Mouse (Mus musculus) Patski (cell line): ENCODE data around the gene Fam162a. TPM values are rescaled to one million over a fixed set of nuclear protein-coding genes. Genes with fewer than 3 reads are reported as not detected.
A peak's percentile ranks its signal among the peaks of the same experiment; 100 is the strongest.
"Not testable (repeated sequence)": the region's sequence is repeated elsewhere in the genome, so short reads cannot be mapped to it uniquely, and the experiment has no call there.

Source experiments
- ATAC-seq: fragments of 100-300 bp; one replicate; pipeline ENCODE4 v1.8.0; 2021
- CTCF ChIA-PET: fragments of 350-600 bp; sonication (Branson Sonifier 250); formaldehyde crosslinking; loops from one replicate; lab custom pipeline; 2022; ENCODE audit warnings: inconsistent platforms; lab: Charles Lee
- POLR2A ChIA-PET: fragments of 350-600 bp; sonication (Branson Sonifier 250); formaldehyde crosslinking; loops from one replicate; lab custom pipeline; 2022; ENCODE audit warnings: antibody characterized with exemption, inconsistent platforms; lab: Charles Lee
- DNase-seq: peaks from one replicate; pipeline ENCODE4 v3.0.0-alpha.2; 2011; ENCODE audit warnings: low read depth, low spot score
- H3K27me3 ChIP-seq: fragments of 371-371 bp; one replicate; pipeline ENCODE4 v1.5.1; 2021
- CTCF ChIP-seq: fragments of 100-300 bp; IDR thresholded peaks from one replicate; pipeline ENCODE4 v1.5.1; 2021
- in situ Hi-C: fragments of 300-500 bp; cut with MboI; formaldehyde crosslinking; loops from 3 replicates; pipeline ENCODE4 v1.11.1; 2018; ENCODE audit warnings: low pct_unique_long_range_greater_than_20kb, mixed read lengths
- polyA plus RNA-seq: library from polyadenylated mRNA; unstranded; gene quantifications from one replicate; pipeline ENCODE4 v1.2.3, GENCODE M21; 2021

Gene Fam162a
- polyA plus RNA-seq, 1 experiment from 2014 or later, result 285 TPM

DNA sequence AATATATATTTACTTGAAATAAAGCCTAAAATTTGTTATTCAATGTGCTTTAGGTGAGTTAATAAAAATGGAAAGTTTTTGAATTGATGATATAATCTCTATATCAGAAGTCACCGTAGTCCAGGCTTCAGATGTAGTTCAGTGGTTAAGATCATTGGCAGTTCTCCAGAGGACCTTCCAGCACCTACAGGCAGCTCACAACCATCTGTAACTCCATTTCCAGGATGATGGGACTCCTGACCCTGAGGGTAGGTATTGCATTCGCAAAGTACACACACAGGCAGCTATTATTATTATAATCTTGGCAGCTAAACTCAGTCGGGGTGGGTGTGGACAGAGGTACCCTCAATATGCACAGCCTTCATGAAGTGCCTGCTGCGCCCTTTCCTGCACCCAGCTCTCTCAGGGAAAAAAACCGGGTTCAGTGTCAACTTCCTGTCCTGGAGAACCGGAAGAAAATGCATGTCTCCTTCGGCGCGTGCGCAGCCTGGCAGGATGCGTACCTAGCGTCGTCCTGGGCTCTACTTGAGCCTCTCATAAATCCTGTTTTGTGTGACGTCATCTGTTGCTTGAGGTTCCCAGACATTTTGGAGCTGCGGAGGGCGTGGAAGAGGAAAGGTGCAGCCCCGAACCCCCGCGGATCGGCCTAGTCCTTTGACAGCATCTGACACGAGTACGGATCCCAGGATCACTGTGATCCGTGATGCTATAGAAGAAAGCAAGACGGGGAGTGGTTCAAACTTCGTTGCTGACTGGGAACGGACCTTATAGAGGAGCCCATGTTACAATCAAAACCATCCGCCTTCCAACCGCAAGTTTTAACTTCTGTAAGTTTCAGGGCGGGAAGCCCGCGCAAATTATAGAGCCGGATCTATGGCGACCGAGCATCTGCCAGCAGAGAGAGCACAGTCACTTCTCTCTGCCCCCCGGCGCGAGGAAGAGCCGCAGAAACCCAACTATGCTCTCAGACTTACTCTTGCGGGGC, 30.5 kb downstream of the Fam162a start, which contains the start of gene Wdr5b:
Gene Wdr5b (plus strand): TSS at position 551 of the 985 bp plus-strand sequence.
- peak; percentile 89 for ATAC-seq
- peak; percentile 64 for DNase-seq
- ChIA-PET POLR2A (interaction anchor here (0.6 kb wide), 2 partner anchors 27 to 753 kb away, joined by 3 to 4 read pairs; no protein-coding TSS in a partner anchor), CTCF (interaction anchor here (0.9 to 1.3 kb wide), 2 partner anchors 17 to 30 kb away, joined by 3 read pairs; no protein-coding TSS in a partner anchor)
- no peak for TF ChIP-seq CTCF
- no peaks in the 10 kb centered on the region for H3K27me3 ChIP-seq
- in situ Hi-C loops, result no loop called here

DNA sequence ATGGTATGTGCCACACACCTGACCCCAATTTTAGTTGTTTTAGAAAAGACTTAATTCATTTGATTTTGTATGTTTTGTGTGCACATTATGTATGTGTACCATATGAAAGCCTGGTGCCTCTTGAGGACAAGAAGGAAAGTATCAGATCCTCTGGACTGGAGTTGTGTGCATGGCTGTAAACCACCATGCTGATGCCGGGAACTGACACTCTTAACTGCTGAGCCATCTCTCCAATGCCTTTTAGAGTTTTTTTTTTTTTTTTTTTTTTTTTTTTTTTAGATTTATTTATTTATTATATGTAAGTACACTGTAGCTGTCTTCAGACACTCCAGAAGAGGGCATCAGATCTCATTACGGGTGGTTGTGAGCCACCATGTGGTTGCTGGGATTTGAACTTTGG, 43.3 kb downstream of the Fam162a start:
- POLR2A ChIA-PET, H3K27me3 ChIP-seq, in situ Hi-C loops, DNase-seq, ATAC-seq: not testable (repeated sequence)
- CTCF ChIA-PET, result interaction anchor here (1.0 to 1.4 kb wide), 2 partner anchors 10 to 36 kb away, joined by 3 read pairs; no protein-coding TSS in a partner anchor

DNA sequence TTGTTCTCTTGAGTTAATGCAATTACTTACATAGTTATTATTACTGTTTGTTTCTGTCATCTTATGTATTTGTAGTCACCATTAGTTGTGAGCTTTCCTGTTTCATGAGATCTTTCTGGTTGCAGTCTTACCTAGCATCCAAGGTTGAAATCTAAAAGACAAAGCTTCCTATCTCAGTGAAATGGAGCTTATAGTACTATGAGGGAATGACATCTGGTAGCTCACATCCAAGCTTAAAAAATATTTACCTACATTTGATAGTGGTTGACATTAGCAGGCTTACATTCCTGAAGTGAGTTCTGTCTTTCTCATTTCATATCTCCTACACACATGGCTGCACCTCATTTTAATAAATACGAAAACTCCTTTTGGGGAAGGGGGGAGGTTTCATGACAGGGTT, 55.1 kb downstream of the Fam162a start:
- DNase-seq, result no peak
- no peak for ATAC-seq
- in situ Hi-C loops, result no loop called here
- CTCF ChIA-PET, result interaction anchor here (0.9 to 1.4 kb wide), 2 partner anchors 10 to 15 kb away, joined by 3 read pairs; no protein-coding TSS in a partner anchor
- no peak for TF ChIP-seq CTCF
- POLR2A ChIA-PET, result no interaction called here
- H3K27me3 ChIP-seq, result no peaks in the 10 kb centered on the region

DNA sequence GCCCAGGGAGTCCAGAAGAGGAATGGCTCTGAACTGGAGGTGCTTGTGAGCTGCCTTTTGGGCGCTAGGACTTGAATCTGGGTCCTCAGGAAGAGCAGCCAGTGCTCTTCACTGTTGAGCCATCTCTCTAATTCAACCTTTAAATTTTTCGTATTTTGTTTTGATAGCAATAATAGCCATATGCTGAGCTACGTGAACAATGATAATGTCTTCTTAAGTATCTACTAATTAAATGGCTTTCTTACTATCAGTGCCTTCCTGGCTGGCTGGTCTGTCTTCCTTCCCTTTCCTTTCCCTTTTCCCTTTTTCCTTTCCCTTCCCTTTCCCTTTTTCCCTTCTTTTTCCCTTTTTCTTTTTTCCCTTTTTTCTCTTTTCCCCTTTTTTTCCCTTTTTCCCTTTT, 63.0 kb downstream of the Fam162a start:
- no peaks in the 10 kb centered on the region for H3K27me3 ChIP-seq
- DNase-seq (no peak), ATAC-seq (no peak)
- TF ChIP-seq CTCF, result no peak
- ChIA-PET CTCF (no interaction called here), POLR2A (no interaction called here)
- in situ Hi-C loops, result no loop called here

DNA sequence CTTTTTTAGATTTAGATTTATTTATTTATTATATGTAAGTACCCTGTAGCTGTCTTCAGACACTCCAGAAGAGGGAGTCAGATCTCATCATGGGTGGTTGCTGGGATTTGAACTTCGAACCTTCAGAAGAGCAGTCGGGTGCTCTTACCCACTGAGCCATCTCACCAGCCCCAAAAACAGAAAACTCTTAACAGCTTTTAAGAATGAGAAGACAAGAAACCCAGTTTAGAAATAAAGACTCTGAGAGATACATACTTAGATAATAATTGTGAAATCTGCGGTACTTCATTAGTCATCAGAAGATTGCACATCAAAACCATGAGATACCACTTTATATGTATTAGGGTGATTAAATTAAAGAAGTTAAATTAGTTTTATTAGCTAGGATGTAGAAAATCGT, 72.5 kb downstream of the Fam162a start:
- DNase-seq, POLR2A ChIA-PET, ATAC-seq, CTCF ChIA-PET, in situ Hi-C loops, H3K27me3 ChIP-seq: not testable (repeated sequence)

Other genes starting within 250 kb of the Fam162a start
- 8.7 TPM for gene Parp14, start 200.1 kb downstream of the Fam162a start, polyA plus RNA-seq
- gene Parp9, start 133.1 kb downstream of the Fam162a start, polyA plus RNA-seq, result 21.2 TPM
- gene Dtx3l, start 132.4 kb downstream of the Fam162a start, polyA plus RNA-seq, result 8.2 TPM
- 28.6 TPM for gene Kpna1, start 92.8 kb downstream of the Fam162a start, polyA plus RNA-seq
- gene Wdr5b, start 30.4 kb downstream of the Fam162a start, polyA plus RNA-seq, result 1.9 TPM
- 90.6 TPM for gene Ccdc58, start 91 bp upstream of the Fam162a start, polyA plus RNA-seq
- 0.03 TPM for gene Csta1, start 59.6 kb upstream of the Fam162a start, polyA plus RNA-seq
- not detected for gene Stfa2l1, start 85.2 kb upstream of the Fam162a start, polyA plus RNA-seq
- not detected for gene Gm5483, start 112.6 kb upstream of the Fam162a start, polyA plus RNA-seq
- not detected for gene Gm5416, start 138.8 kb upstream of the Fam162a start, polyA plus RNA-seq
- gene 2010005H15Rik, start 149.9 kb upstream of the Fam162a start, polyA plus RNA-seq, result not detected
- gene Stfa1, start 205.4 kb upstream of the Fam162a start, polyA plus RNA-seq, result not detected